ENCODE assay signal across 13 mouse cellular contexts in the genomic region with DNA sequence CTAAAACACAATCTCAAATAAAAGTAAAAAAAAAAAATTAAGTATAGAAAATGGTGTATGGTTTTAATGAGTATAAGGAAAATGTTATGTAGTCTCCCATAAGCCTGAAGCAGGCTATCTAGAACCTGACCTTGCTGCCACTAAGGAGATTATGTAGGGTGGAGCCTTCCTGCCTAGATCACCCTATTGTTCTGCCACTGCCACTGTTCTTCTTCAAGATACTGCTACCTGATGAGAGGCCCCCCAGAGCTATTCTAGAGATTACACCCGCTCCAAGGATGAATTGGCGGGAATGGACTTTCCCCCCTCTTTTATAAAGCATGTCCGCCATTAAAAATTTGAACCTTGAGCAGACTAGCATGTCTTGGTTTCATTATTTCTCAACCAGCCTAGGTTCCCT. TPM values are rescaled to one million over a fixed set of nuclear protein-coding genes. Genes with fewer than 3 reads are reported as not detected.
A peak's percentile ranks its signal among the peaks of the same experiment; 100 is the strongest.
DNase-seq lines count a peak whose midpoint lies in the region; TF ChIP-seq lines count a peak whose summit lies in the region.
"Not testable (repeated sequence)": the region's sequence is repeated elsewhere in the genome, so short reads cannot be mapped to it uniquely, and the experiment has no call there.
"Had no signal": no experiment of that assay in that cellular context is flagged by ENCODE, and none has a peak within 500 bp of the region (broad histone marks: within the 10 kb centered on the region; RNA-seq: fewer than 3 reads in every experiment).

No protein-coding gene starts in this region.

- TF ChIP-seq EP300 in ES-Bruce4 (IDR thresholded peaks at IDR 0.05; ENCODE audit: insufficient read depth, low read depth, low read length), result not testable (repeated sequence)

- not testable (repeated sequence) for H3K4me1 ChIP-seq in ES-Bruce4 (ENCODE audit: control insufficient read depth, insufficient read depth, low read length)
- peaks cover 11 to 15% of the 10 kb centered on the region in 2 experiments; a peak in 3 of 4 replicates for H3K4me1 ChIP-seq in ES-E14 (ENCODE audit: control insufficient read depth in 2 of 2, insufficient read depth in 2 of 2, low read length in 2 of 2, poor library complexity in 1 of 2)

- DNase-seq in ES-E14 (ENCODE audit: low read depth, low spot score), result not testable (repeated sequence)
- DNase-seq in R1 (ENCODE audit: low read depth, low spot score), result peak; percentile 71
- peak; percentile 37 for DNase-seq in heart, adult 11 months

- peak overlapping the region; percentile 6; the same call in 1 of the 2 replicates for H3K9ac ChIP-seq in ES-Bruce4 (ENCODE audit: low read depth, poor library complexity, severe bottlenecking)
- peak overlapping the region; percentile 44; the same call in 1 of the 2 replicates for H3K9ac ChIP-seq in ES-E14 (ENCODE audit: insufficient read depth, low read depth, low read length, poor library complexity, severe bottlenecking)

- H3K27ac ChIP-seq in ES-Bruce4 (ENCODE audit: insufficient read depth, low read length), result peak overlapping the region; percentile 76
- H3K27ac ChIP-seq in ES-E14 (ENCODE audit: insufficient read depth, low read depth, low read length, poor library complexity, severe bottlenecking), result peak overlapping the region; percentile 84

- H3K36me3 ChIP-seq in ES-Bruce4 (ENCODE audit: control insufficient read depth, insufficient read depth, low read length, poor library complexity, severe bottlenecking) (peaks cover 19% of the 10 kb centered on the region), ES-E14 (ENCODE audit: control insufficient read depth, insufficient read depth, low read length, poor library complexity, severe bottlenecking) (peaks cover 27% of the 10 kb centered on the region)

- not testable (repeated sequence) for TF ChIP-seq POLR2A in ES-Bruce4 (IDR thresholded peaks at IDR 0.05; ENCODE audit: insufficient read depth, low read length)

- not testable (repeated sequence) for H3K4me3 ChIP-seq in ES-Bruce4 (ENCODE audit: low read depth, low read length)
- peak overlapping the region in 1 of 2 experiments; percentile 40; a peak in 2 of 4 replicates for H3K4me3 ChIP-seq in ES-E14 (ENCODE audit: insufficient read depth in 1 of 2, low read depth in 1 of 2, low read length in 2 of 2, poor library complexity in 1 of 2, severe bottlenecking in 1 of 2)

- in situ Hi-C loops in ES-E14 (cut with MboI; ENCODE audit: low sequenced_read_pairs in 2 of 2, unreplicated experiment in 2 of 2), result not testable (repeated sequence)

- not testable (repeated sequence) for H3K27me3 ChIP-seq in ES-Bruce4 (ENCODE audit: control insufficient read depth, insufficient read depth, low read length, poor library complexity, severe bottlenecking)

- not testable (repeated sequence) for H3K9me3 ChIP-seq in ES-Bruce4 (replicated peaks; ENCODE audit: control insufficient read depth, insufficient read depth, low read length, poor library complexity, severe bottlenecking); ES-E14 (ENCODE audit: control insufficient read depth, insufficient read depth, low read depth, low read length)

- TF ChIP-seq CTCF in ES-Bruce4 (IDR thresholded peaks at IDR 0.05; ENCODE audit: low read depth, low read length), result not testable (repeated sequence)

RNA-seq across cellular contexts. Expression of a gene that starts 36.3 kb away (rescaled TPM):
- not detected in 2 replicates for polyA plus RNA-seq in ES-Bruce4 (2011; ENCODE audit: insufficient read depth, insufficient read length, low read depth, missing spikeins)
- total RNA-seq in ES-E14 (2012; rRNA removed), result 0.36 and 0.79 TPM in 2 replicates
- total RNA-seq: forebrain, postnatal 0 days had no signal
- polyA plus RNA-seq: activated CD4-positive, CD25-positive, alpha-beta regulatory T cell, adult 4 months; cerebellum, adult 2 months; cortical plate, adult 2 months; embryonic facial prominence, embryonic 10.5 days; embryonic facial prominence, embryonic 12.5 days; forebrain, embryonic 11.5 days; forebrain, embryonic 13.5 days; forebrain, embryonic 15.5 days; forebrain, postnatal 0 days had no signal

RNA-seq across cellular contexts. Expression of a gene that starts 59.3 kb away (rescaled TPM):
- 87.9 and 94.9 TPM in 2 replicates for polyA plus RNA-seq in ES-Bruce4 (2011; ENCODE audit: insufficient read depth, insufficient read length, low read depth, missing spikeins)
- 118 and 120 TPM in 2 replicates for total RNA-seq in ES-E14 (2012; rRNA removed)
